ENCODE assay signal across 12 mouse cellular contexts in genomic region chr15:97812875-97813274, GRCm38 (mm10). TPM values are rescaled to one million over a fixed set of nuclear protein-coding genes. Genes with fewer than 3 reads are reported as not detected.
DNase-seq lines count a peak whose midpoint lies in the region; ATAC-seq and TF ChIP-seq lines count a peak whose summit lies in the region.
"Had no signal": no experiment of that assay in that cellular context is flagged by ENCODE, and none has a peak within 500 bp of the region (broad histone marks: within the 10 kb centered on the region; RNA-seq: fewer than 3 reads in every experiment).

No protein-coding gene starts in this region.

- no peak overlapping the region for H3K4me2 ChIP-seq in heart, embryonic 14.5 days (ENCODE audit: low read length)
- H3K4me2 ChIP-seq in midbrain, postnatal 0 days (ENCODE audit: low read depth, low read length, poor library complexity, severe bottlenecking): no peak overlapping the region
- no peak overlapping the region for H3K4me2 ChIP-seq in hindbrain, embryonic 14.5 days (replicated peaks)
- no peak overlapping the region for H3K4me2 ChIP-seq in stomach, embryonic 16.5 days (ENCODE audit: low read depth, low read length)

- ATAC-seq in heart, embryonic 14.5 days (ENCODE audit: insufficient number of reproducible peaks, insufficient read depth, low FRiP score, low read depth): no peak
- no peak for ATAC-seq in midbrain, postnatal 0 days (ENCODE audit: low FRiP score)
- ATAC-seq in hindbrain, embryonic 14.5 days (ENCODE audit: low FRiP score): no peak
- no peak for ATAC-seq in stomach, embryonic 16.5 days (ENCODE audit: insufficient read depth, low FRiP score)

- TF ChIP-seq CTCF in midbrain, postnatal 0 days (IDR thresholded peaks at IDR 0.05): no peak

- WGBS in heart, embryonic 14.5 days: 78% methylated on average over 7 of the region's 7 CpGs
- 78% methylated on average over 7 of the region's 7 CpGs for WGBS in midbrain, embryonic 10.5 days
- 67% methylated on average over 7 of the region's 7 CpGs for WGBS in midbrain, postnatal 0 days
- WGBS in hindbrain, embryonic 14.5 days: 58% methylated on average over 7 of the region's 7 CpGs
- 73% methylated on average over 7 of the region's 7 CpGs for WGBS in stomach, embryonic 16.5 days

- no peaks in the 10 kb centered on the region for H3K27me3 ChIP-seq in heart, embryonic 14.5 days (ENCODE audit: control insufficient read depth, insufficient read depth, low read length)
- no peaks in the 10 kb centered on the region for H3K27me3 ChIP-seq in midbrain, embryonic 10.5 days (ENCODE audit: low read depth, poor library complexity, severe bottlenecking)
- H3K27me3 ChIP-seq in midbrain, postnatal 0 days (ENCODE audit: insufficient read depth, low read length): no peaks in the 10 kb centered on the region
- no peaks in the 10 kb centered on the region for H3K27me3 ChIP-seq in hindbrain, embryonic 14.5 days (ENCODE audit: control insufficient read depth, insufficient read depth, low read length)
- H3K27me3 ChIP-seq in stomach, embryonic 16.5 days (ENCODE audit: control insufficient read depth, insufficient read depth, low read length): no peaks in the 10 kb centered on the region
- H3K27me3 ChIP-seq: CH12.LX had no signal

- H3K36me3 ChIP-seq in heart, embryonic 14.5 days (ENCODE audit: control insufficient read depth, insufficient read depth, low read length): peaks cover 30% of the 10 kb centered on the region
- H3K36me3 ChIP-seq in midbrain, embryonic 10.5 days: peaks cover 42% of the 10 kb centered on the region
- H3K36me3 ChIP-seq in midbrain, postnatal 0 days (ENCODE audit: insufficient read depth, low read length): peaks cover 24% of the 10 kb centered on the region
- H3K36me3 ChIP-seq in hindbrain, embryonic 14.5 days (replicated peaks; ENCODE audit: control insufficient read depth, insufficient read depth): peaks cover 26% of the 10 kb centered on the region
- peaks cover 8% of the 10 kb centered on the region; the same call in 1 of the 2 replicates for H3K36me3 ChIP-seq in stomach, embryonic 16.5 days (ENCODE audit: control insufficient read depth, insufficient read depth, low read length)

- no peak overlapping the region for H3K4me3 ChIP-seq in heart, embryonic 14.5 days (ENCODE audit: control insufficient read depth in 1 of 2, insufficient read depth in 1 of 2, low read depth in 1 of 2, low read length in 2 of 2)
- H3K4me3 ChIP-seq in midbrain, embryonic 10.5 days: no peak overlapping the region
- H3K4me3 ChIP-seq in midbrain, postnatal 0 days (ENCODE audit: low read depth, low read length): no peak overlapping the region
- no peak overlapping the region for H3K4me3 ChIP-seq in hindbrain, embryonic 14.5 days (replicated peaks; ENCODE audit: low read length)
- H3K4me3 ChIP-seq in stomach, embryonic 16.5 days (replicated peaks; ENCODE audit: low read length): no peak overlapping the region
- H3K4me3 ChIP-seq: megakaryocyte, embryonic 14.5 days had no signal

- peaks cover 26 to 35% of the 10 kb centered on the region in 2 experiments for H3K4me1 ChIP-seq in heart, embryonic 14.5 days (ENCODE audit: control insufficient read depth in 2 of 2, insufficient read depth in 2 of 2, low read length in 2 of 2)
- H3K4me1 ChIP-seq in midbrain, embryonic 10.5 days: peaks cover 32% of the 10 kb centered on the region
- peaks cover 10% of the 10 kb centered on the region; the same call in 1 of the 2 replicates for H3K4me1 ChIP-seq in midbrain, postnatal 0 days (ENCODE audit: insufficient read depth, low read length)
- peaks cover 31% of the 10 kb centered on the region for H3K4me1 ChIP-seq in hindbrain, embryonic 14.5 days (replicated peaks; ENCODE audit: control insufficient read depth, insufficient read depth, low read length)
- peaks cover 29% of the 10 kb centered on the region for H3K4me1 ChIP-seq in stomach, embryonic 16.5 days (ENCODE audit: control insufficient read depth, insufficient read depth, low read length)

- H3K9me3 ChIP-seq in heart, embryonic 14.5 days (ENCODE audit: control insufficient read depth, low read length): no peaks in the 10 kb centered on the region
- no peaks in the 10 kb centered on the region for H3K9me3 ChIP-seq in midbrain, embryonic 10.5 days (replicated peaks)
- no peaks in the 10 kb centered on the region for H3K9me3 ChIP-seq in midbrain, postnatal 0 days (ENCODE audit: low read length)
- no peaks in the 10 kb centered on the region for H3K9me3 ChIP-seq in hindbrain, embryonic 14.5 days (ENCODE audit: control insufficient read depth, low read length)
- no peaks in the 10 kb centered on the region for H3K9me3 ChIP-seq in stomach, embryonic 16.5 days (replicated peaks; ENCODE audit: control insufficient read depth, low read length)
- H3K9me3 ChIP-seq: megakaryocyte, embryonic 14.5 days had no signal

- H3K9ac ChIP-seq in heart, embryonic 14.5 days (ENCODE audit: low read length): peak overlapping the region; percentile 30; the same call in 1 of the 2 replicates
- no peak overlapping the region for H3K9ac ChIP-seq in midbrain, postnatal 0 days (replicated peaks; ENCODE audit: low read length, poor library complexity, severe bottlenecking)
- H3K9ac ChIP-seq in hindbrain, embryonic 14.5 days: peak overlapping the region; percentile 5; the same call in 1 of the 2 replicates
- H3K9ac ChIP-seq in stomach, embryonic 16.5 days (ENCODE audit: low read length): no peak overlapping the region

- DNase-seq in heart, postnatal 4 days: no peak
- no peak for DNase-seq in midbrain, embryonic 10.5 days (ENCODE audit: low spot score)
- no peak for DNase-seq in midbrain, postnatal 0 days (ENCODE audit: low spot score)
- DNase-seq in hindbrain, embryonic 14.5 days (ENCODE audit: low spot score): no peak
- DNase-seq in left cerebral cortex, adult 11 months (ENCODE audit: low spot score): no peak
- DNase-seq in gastrocnemius, postnatal 25 days: no peak
- DNase-seq: liver; thymus, postnatal 25 days had no signal

- peak overlapping the region in 1 of 2 experiments; percentile 63; a peak in 2 of 4 replicates for H3K27ac ChIP-seq in heart, embryonic 14.5 days (replicated peaks in 1 of 2; ENCODE audit: control insufficient read depth in 1 of 2, insufficient read depth in 1 of 2, low read depth in 2 of 2, low read length in 2 of 2)
- peak overlapping the region; percentile 64; the same call in 1 of the 2 replicates for H3K27ac ChIP-seq in midbrain, embryonic 10.5 days (replicated peaks)
- no peak overlapping the region for H3K27ac ChIP-seq in midbrain, postnatal 0 days (ENCODE audit: low read depth, low read length)
- H3K27ac ChIP-seq in hindbrain, embryonic 14.5 days: peak overlapping the region; percentile 75
- H3K27ac ChIP-seq in stomach, embryonic 16.5 days (ENCODE audit: low read length): peak overlapping the region; percentile 42

RNA-seq across cellular contexts. Expression of gene Hdac7, which starts 31.4 kb away (rescaled TPM):
- polyA plus RNA-seq in heart, embryonic 14.5 days (2014; fragmentation: Nextera tagmentation; extraction: Ambion mirVana): 25.7 and 26.7 TPM in 2 replicates
- 10 to 100 TPM; 51.6 to 52.0 TPM for total RNA-seq in heart, postnatal 4 days (2021)
- polyA plus RNA-seq in midbrain, embryonic 10.5 days (2016; fragmentation: Nextera tagmentation; extraction: Ambion mirVana): 23.9 and 24.7 TPM in 2 replicates
- 22.4 and 24.2 TPM in 2 replicates for total RNA-seq in midbrain, postnatal 0 days (2014; rRNA removed)
- polyA plus RNA-seq in midbrain, postnatal 0 days (2015; fragmentation: Nextera tagmentation; extraction: Ambion mirVana): 28.7 and 29.2 TPM in 2 replicates
- 23.7 and 28.0 TPM in 2 replicates for polyA plus RNA-seq in hindbrain, embryonic 14.5 days (2014; fragmentation: Nextera tagmentation; extraction: Ambion mirVana)
- 20.4 and 23.2 TPM in 2 replicates for polyA plus RNA-seq in stomach, embryonic 16.5 days (2015; fragmentation: Nextera tagmentation; extraction: Ambion mirVana)
- 10 to 100 TPM; 11.9 to 15.0 TPM for total RNA-seq in gastrocnemius, postnatal 25 days (2021)

RNA-seq across cellular contexts. Expression of gene Slc48a1, which starts 34.6 kb away (rescaled TPM):
- polyA plus RNA-seq in heart, embryonic 14.5 days (2014; fragmentation: Nextera tagmentation; extraction: Ambion mirVana): 67.1 and 69.6 TPM in 2 replicates
- 10 to 100 TPM; 58.7 to 59.2 TPM for total RNA-seq in heart, postnatal 4 days (2021)
- polyA plus RNA-seq in midbrain, embryonic 10.5 days (2016; fragmentation: Nextera tagmentation; extraction: Ambion mirVana): 30.5 and 36.3 TPM in 2 replicates
- total RNA-seq in midbrain, postnatal 0 days (2014; rRNA removed): 61.5 and 78.8 TPM in 2 replicates
- 152 and 173 TPM in 2 replicates for polyA plus RNA-seq in midbrain, postnatal 0 days (2015; fragmentation: Nextera tagmentation; extraction: Ambion mirVana)
- 92.6 and 101 TPM in 2 replicates for polyA plus RNA-seq in hindbrain, embryonic 14.5 days (2014; fragmentation: Nextera tagmentation; extraction: Ambion mirVana)
- 36.5 and 39.3 TPM in 2 replicates for polyA plus RNA-seq in stomach, embryonic 16.5 days (2015; fragmentation: Nextera tagmentation; extraction: Ambion mirVana)
- total RNA-seq in gastrocnemius, postnatal 25 days (2021): 10 to 100 TPM; 44.7 to 47.2 TPM

RNA-seq across cellular contexts. Expression of gene Rapgef3, which starts 45.1 kb away (rescaled TPM):
- polyA plus RNA-seq in heart, embryonic 14.5 days (2014; fragmentation: Nextera tagmentation; extraction: Ambion mirVana): 15.9 and 19.2 TPM in 2 replicates
- total RNA-seq in heart, postnatal 4 days (2021): 10 to 100 TPM; 32.7 to 33.4 TPM
- 5.3 and 6.0 TPM in 2 replicates for polyA plus RNA-seq in midbrain, embryonic 10.5 days (2016; fragmentation: Nextera tagmentation; extraction: Ambion mirVana)
- total RNA-seq in midbrain, postnatal 0 days (2014; rRNA removed): 34.9 and 39.7 TPM in 2 replicates
- polyA plus RNA-seq in midbrain, postnatal 0 days (2015; fragmentation: Nextera tagmentation; extraction: Ambion mirVana): 15.8 and 16.5 TPM in 2 replicates
- 7.3 and 9.6 TPM in 2 replicates for polyA plus RNA-seq in hindbrain, embryonic 14.5 days (2014; fragmentation: Nextera tagmentation; extraction: Ambion mirVana)
- polyA plus RNA-seq in stomach, embryonic 16.5 days (2015; fragmentation: Nextera tagmentation; extraction: Ambion mirVana): 9.4 and 12.6 TPM in 2 replicates
- 1 to 10 TPM; 3.7 to 8.1 TPM for total RNA-seq in gastrocnemius, postnatal 25 days (2021)

Comparison
In these comparisons a context has a peak if more than half of its experiments do, and no peak if none do; other contexts are left out.
1. H3K9ac ChIP-seq: peak in heart, embryonic 14.5 days (single experiment) and hindbrain, embryonic 14.5 days (single experiment); none in midbrain, postnatal 0 days (single experiment) and stomach, embryonic 16.5 days (single experiment).